Comparison of ENCODE assay signal across 8 mouse cellular contexts in the genomic region with DNA sequence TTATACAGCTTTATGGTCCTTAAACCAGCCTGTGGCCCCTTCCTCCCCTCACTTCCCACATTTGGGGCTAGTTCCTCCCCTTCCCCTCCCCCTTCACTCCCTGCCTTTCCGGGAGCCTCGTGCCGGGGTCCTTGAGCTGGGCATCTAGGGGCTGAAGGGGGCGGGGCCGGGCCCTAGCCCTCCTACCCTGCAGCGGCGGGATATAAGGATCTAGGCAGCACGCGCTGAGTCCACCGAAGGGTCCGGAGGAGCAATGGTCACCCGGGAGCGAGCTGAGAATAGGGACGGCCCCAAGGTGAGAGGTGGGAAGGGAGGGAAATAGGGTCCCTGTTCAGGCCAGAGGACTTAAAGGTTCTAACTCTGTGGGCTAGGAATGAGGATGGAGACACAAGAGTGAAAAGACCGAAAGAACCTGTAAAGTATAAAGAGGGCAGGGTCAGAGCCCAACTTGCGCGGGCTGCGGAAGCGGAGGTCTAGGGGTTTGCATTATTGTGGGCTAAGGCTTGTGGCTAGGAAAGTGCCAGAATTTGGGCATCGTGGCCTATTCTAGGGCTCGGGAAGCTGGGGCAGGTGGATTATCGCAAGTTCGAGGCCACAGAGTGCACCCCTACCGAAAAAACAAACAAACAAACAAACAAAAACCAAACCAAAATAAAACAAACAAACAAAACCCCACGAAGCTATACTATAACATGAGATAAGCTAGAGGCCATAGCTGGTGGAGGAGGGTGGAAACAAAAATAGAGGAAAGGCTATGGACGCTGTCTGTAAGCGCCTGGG. TPM values are rescaled to one million over a fixed set of nuclear protein-coding genes. Genes with fewer than 3 reads are reported as not detected.
DNase-seq lines count a peak whose midpoint lies in the region; ATAC-seq and TF ChIP-seq lines count a peak whose summit lies in the region.

TSS of gene Hes7 (plus strand) at position 184 of the 780 bp plus-strand sequence.

- no peak within 1 kb of the TSS for H3K27ac ChIP-seq in ES-E14 (ENCODE audit: insufficient read depth, low read depth, low read length, poor library complexity, severe bottlenecking)
- H3K27ac ChIP-seq in forebrain, embryonic 12.5 days, result no peak within 1 kb of the TSS
- H3K27ac ChIP-seq in neural tube, embryonic 11.5 days (ENCODE audit: low read depth, low read length), result no peak within 1 kb of the TSS

- H3K4me3 ChIP-seq in ES-E14 (ENCODE audit: insufficient read depth in 1 of 2, low read depth in 1 of 2, low read length in 2 of 2, poor library complexity in 1 of 2, severe bottlenecking in 1 of 2), result peak within 1 kb of the TSS; percentile 68 to 82; a peak in 3 of 4 replicates
- peak within 1 kb of the TSS; percentile 80 for H3K4me3 ChIP-seq in forebrain, embryonic 12.5 days (replicated peaks)
- H3K4me3 ChIP-seq in neural tube, embryonic 11.5 days (ENCODE audit: low read depth, low read length), result peak within 1 kb of the TSS; percentile 69

- peak; percentile 97 for DNase-seq in heart, adult 11 months
- no peak for DNase-seq in heart, adult 9 months (ENCODE audit: low spot score in 2 of 2)
- DNase-seq in ES-E14 (ENCODE audit: low read depth, low spot score), result no peak
- DNase-seq in kidney, postnatal 4 days, result peak; percentile 48 to 57
- DNase-seq in neural tube, embryonic 11.5 days (ENCODE audit: low spot score), result peak; percentile 50
- no peak for DNase-seq in ovary, postnatal 10 days (ENCODE audit: low spot score)
- no peak for DNase-seq in frontal cortex, postnatal 25 days (ENCODE audit: low spot score in 2 of 2)

- H3K9me3 ChIP-seq in ES-E14 (ENCODE audit: control insufficient read depth, insufficient read depth, low read depth, low read length), result no peaks in the 10 kb centered on the region
- H3K9me3 ChIP-seq in forebrain, embryonic 12.5 days, result no peaks in the 10 kb centered on the region
- no peaks in the 10 kb centered on the region for H3K9me3 ChIP-seq in neural tube, embryonic 11.5 days (ENCODE audit: control insufficient read depth, low read length)

- peaks cover 33% of the 10 kb centered on the region for H3K27me3 ChIP-seq in forebrain, embryonic 12.5 days
- H3K27me3 ChIP-seq in neural tube, embryonic 11.5 days (ENCODE audit: control insufficient read depth, insufficient read depth, low read length), result peaks cover 18% of the 10 kb centered on the region

- WGBS in forebrain, embryonic 12.5 days, result 2% methylated on average over 27 of the region's 27 CpGs
- under 1% methylated on average over 27 of the region's 27 CpGs for WGBS in neural tube, embryonic 11.5 days

- peaks cover 0 to 4% of the 10 kb centered on the region in 2 experiments; a peak in 1 of 4 replicates for H3K4me1 ChIP-seq in ES-E14 (ENCODE audit: control insufficient read depth in 2 of 2, insufficient read depth in 2 of 2, low read length in 2 of 2, poor library complexity in 1 of 2)
- peaks cover 46% of the 10 kb centered on the region for H3K4me1 ChIP-seq in forebrain, embryonic 12.5 days
- peaks cover 16% of the 10 kb centered on the region for H3K4me1 ChIP-seq in neural tube, embryonic 11.5 days (ENCODE audit: control insufficient read depth, insufficient read depth, low read length)

- no peaks in the 10 kb centered on the region for H3K36me3 ChIP-seq in ES-E14 (ENCODE audit: control insufficient read depth, insufficient read depth, low read length, poor library complexity, severe bottlenecking)
- H3K36me3 ChIP-seq in forebrain, embryonic 12.5 days (replicated peaks), result no peaks in the 10 kb centered on the region
- no peaks in the 10 kb centered on the region for H3K36me3 ChIP-seq in neural tube, embryonic 11.5 days (ENCODE audit: control insufficient read depth, insufficient read depth, low read length)

- 0 out of 2 replicates have a peak within 1 kb of the TSS, but pooled peaks have one; percentile 6 for H3K9ac ChIP-seq in ES-E14 (ENCODE audit: insufficient read depth, low read depth, low read length, poor library complexity, severe bottlenecking)
- peak within 1 kb of the TSS; percentile 77 for H3K9ac ChIP-seq in forebrain, embryonic 12.5 days
- H3K9ac ChIP-seq in neural tube, embryonic 11.5 days (ENCODE audit: low read length), result peak within 1 kb of the TSS; percentile 43; the same call in 1 of the 2 replicates

- ATAC-seq in forebrain, embryonic 12.5 days (ENCODE audit: low FRiP score), result no peak
- no peak for ATAC-seq in neural tube, embryonic 11.5 days (ENCODE audit: insufficient read depth, low FRiP score, low TSS enrichment)

- in situ Hi-C loops in ES-E14 (cut with MboI; ENCODE audit: low sequenced_read_pairs in 2 of 2, unreplicated experiment in 2 of 2), result no loop called here

- peak within 1 kb of the TSS; percentile 91 for H3K4me2 ChIP-seq in forebrain, embryonic 12.5 days
- peak within 1 kb of the TSS; percentile 90 for H3K4me2 ChIP-seq in neural tube, embryonic 11.5 days (ENCODE audit: low read depth)

TF ChIP-seq in ES-E14, 5 proteins besides CTCF, POLR2A, EP300 and RAD21:
- TF ChIP-seq ZC3H11A (IDR thresholded peaks at IDR 0.05; ENCODE audit: borderline replicate concordance, low read depth, low read length), result no peak
- TF ChIP-seq CHD2 (IDR thresholded peaks at IDR 0.05; ENCODE audit: low read depth, low read length), result no peak
- TF ChIP-seq MAFK (IDR thresholded peaks at IDR 0.05; ENCODE audit: insufficient read depth, low read depth, low read length), result no peak
- no peak for TF ChIP-seq HCFC1 (IDR thresholded peaks at IDR 0.05; ENCODE audit: borderline replicate concordance, insufficient read depth, low read length)
- no peak for TF ChIP-seq ZNF384 (IDR thresholded peaks at IDR 0.05; ENCODE audit: low read depth, low read length)

RNA-seq across cellular contexts. Expression of gene Hes7, which starts in this region (rescaled TPM):
- total RNA-seq in ES-E14 (2012; rRNA removed), result not detected in 2 replicates
- polyA plus RNA-seq in forebrain, embryonic 12.5 days (2016; fragmentation: Nextera tagmentation; extraction: Ambion mirVana), result 0.31 and 0.43 TPM in 2 replicates
- 0.33 TPM in 1 of 2 replicates, not detected in the other for polyA plus RNA-seq in neural tube, embryonic 11.5 days (2014; fragmentation: Nextera tagmentation; extraction: Ambion mirVana)

Comparison
In these comparisons a context has a peak if more than half of its experiments do, and no peak if none do; other contexts are left out.
1. DNase-seq: peak in heart, adult 11 months (single experiment) and kidney, postnatal 4 days (2 of 2); none in heart, adult 9 months (0 of 2), ES-E14 (single experiment), ovary, postnatal 10 days (single experiment) and frontal cortex, postnatal 25 days (0 of 2).
2. Peak in DNase-seq, H3K4me3 ChIP-seq, H3K9ac ChIP-seq and H3K4me2 ChIP-seq in neural tube, embryonic 11.5 days; RNA of the gene not detected or under 1 TPM.
3. H3K9ac ChIP-seq: peak in every context shown above with its lines; median percentile 77 in forebrain, embryonic 12.5 days; 43 in neural tube, embryonic 11.5 days; 6 in ES-E14.
4. Peak in every context shown above with its lines, with median percentiles within 50 percentile points of each other: H3K4me3 ChIP-seq.